Mouse (Mus musculus) liver, embryonic 11.5 days (tissue): ENCODE measurements around the gene Mrtfb. TPM values are rescaled to one million over a fixed set of nuclear protein-coding genes. Genes with fewer than 3 reads are reported as not detected.

Experiments
- ATAC-seq: fragments of 200-750 bp; cut with Nextera tagmentation; replicated peaks from 2 replicates; pipeline ENCODE4 v1.8.0; 2017; ENCODE audit warnings: moderate number of reproducible peaks, mild to moderate bottlenecking, moderate TSS enrichment, moderate library complexity; ENCODE audit not compliant: low FRiP score
- DNase-seq: peaks from one replicate; pipeline ENCODE4 v3.0.0-alpha.2; 2017; ENCODE audit warnings: low spot score
- H3K27ac ChIP-seq: fragments of 300-500 bp; sonication (generic); 2 replicates; pipeline ENCODE4 v1.5.1; 2014; ENCODE audit warnings: mild to moderate bottlenecking, low read depth, low read length, control low read depth
- H3K27me3 ChIP-seq: fragments of 300-500 bp; sonication (generic); replicated peaks from 2 replicates; pipeline ENCODE4 v1.6.1; 2014; ENCODE audit warnings: low read length, mixed read lengths; ENCODE audit not compliant: control insufficient read depth, insufficient read depth
- H3K36me3 ChIP-seq: fragments of 300-500 bp; sonication (generic); 2 replicates; pipeline ENCODE4 v1.6.1; 2014; ENCODE audit warnings: mild to moderate bottlenecking, low read length, moderate library complexity, mixed read lengths; ENCODE audit not compliant: control insufficient read depth, insufficient read depth
- H3K4me1 ChIP-seq: fragments of 300-500 bp; sonication (generic); replicated peaks from 2 replicates; pipeline ENCODE4 v1.6.1; 2014; ENCODE audit warnings: low read length, mixed read lengths; ENCODE audit not compliant: control insufficient read depth, insufficient read depth
- H3K4me2 ChIP-seq: fragments of 300-500 bp; sonication (generic); 2 replicates; pipeline ENCODE4 v1.6.1; 2014; ENCODE audit warnings: mild to moderate bottlenecking, control low read depth, moderate library complexity
- H3K4me3 ChIP-seq: fragments of 300-500 bp; sonication (generic); 2 replicates; pipeline ENCODE4 v1.5.1; 2014; ENCODE audit warnings: low read depth, low read length, control low read depth
- H3K9ac ChIP-seq: fragments of 300-500 bp; sonication (generic); 2 replicates; pipeline ENCODE4 v1.6.1; 2014; ENCODE audit warnings: low read depth, low read length, control low read depth
- H3K9me3 ChIP-seq: fragments of 300-500 bp; sonication (generic); 2 replicates; pipeline ENCODE4 v1.6.1; 2016; ENCODE audit warnings: low read length, inconsistent platforms, mixed read lengths; ENCODE audit not compliant: control insufficient read depth
- WGBS: fragments of 180-500 bp; shearing (Covaris S2); extraction: QIAGEN DNeasy Blood & Tissue Kit; methylation state at CpG from one replicate; pipeline ENCODE4 v1.1.7; 2014; 5-methylcytosine and 5-hydroxymethylcytosine counted together
- polyA plus RNA-seq: library from polyadenylated mRNA; unstranded; fragments of >200 nt; fragmentation: Nextera tagmentation; extraction: Ambion mirVana; gene quantifications from 2 replicates; pipeline ENCODE4 v1.2.1, GENCODE M21; 2014

The Mrtfb gene
- polyA plus RNA-seq, 1 experiment from 2014 or later: 14.8 TPM

DNA sequence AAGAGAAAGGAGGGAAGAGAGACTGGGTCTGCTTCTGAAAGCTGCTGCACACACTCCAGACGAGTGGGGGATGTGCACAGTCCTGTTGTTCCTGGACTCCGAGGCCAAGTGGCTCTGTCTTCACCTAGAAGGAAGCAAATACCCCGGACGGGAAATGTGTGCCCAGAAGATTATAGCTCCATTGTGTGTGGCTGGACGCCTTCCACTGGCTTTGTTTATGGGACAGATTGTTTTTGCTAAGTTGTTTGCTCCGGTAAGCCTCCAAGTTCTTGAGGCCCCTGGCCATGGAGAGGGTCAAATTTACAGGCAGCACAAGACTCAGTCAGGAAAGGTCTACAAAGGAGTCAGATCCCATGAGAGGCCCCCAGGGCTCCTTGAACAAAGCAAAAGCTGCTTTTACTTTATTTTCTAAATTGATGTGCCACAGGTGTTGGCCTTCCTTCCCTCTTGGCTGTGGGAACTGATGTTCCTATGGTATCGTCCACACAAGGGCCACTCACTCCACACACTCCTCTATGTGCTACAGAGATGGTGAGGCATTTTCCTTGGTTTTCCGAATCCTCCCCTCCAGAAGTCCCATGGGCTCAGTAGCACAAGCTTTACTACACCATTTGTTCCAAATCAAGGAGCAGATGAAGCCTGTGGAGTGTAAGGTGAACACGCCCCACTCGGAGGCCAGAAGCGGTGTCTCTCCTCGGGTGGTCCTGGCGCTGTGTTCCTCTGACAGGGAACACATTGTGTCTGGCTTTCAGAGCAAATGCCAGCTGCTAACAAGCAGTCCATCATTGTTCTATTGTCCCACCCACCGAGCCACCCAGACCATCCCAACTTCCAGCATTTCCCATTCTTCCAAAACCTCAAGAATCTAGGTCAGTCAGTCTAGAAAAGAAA, 23.1 kb upstream of the Mrtfb start:
- Histone ChIP-seq H3K4me1 (no peaks in the 10 kb centered on the region), H3K4me2 (no peak overlapping the region), H3K9ac (no peak overlapping the region), H3K9me3 (no peaks in the 10 kb centered on the region), H3K27me3 (no peaks in the 10 kb centered on the region), H3K4me3 (no peak overlapping the region), H3K27ac (peak overlapping the region; percentile 11; the same call in 1 of the 2 replicates), H3K36me3 (no peaks in the 10 kb centered on the region)
- WGBS: 60% methylated on average over 14 of the region's 14 CpGs
- no peak; the same call in 1 of the 2 replicates for ATAC-seq
- DNase-seq: no peak

DNA sequence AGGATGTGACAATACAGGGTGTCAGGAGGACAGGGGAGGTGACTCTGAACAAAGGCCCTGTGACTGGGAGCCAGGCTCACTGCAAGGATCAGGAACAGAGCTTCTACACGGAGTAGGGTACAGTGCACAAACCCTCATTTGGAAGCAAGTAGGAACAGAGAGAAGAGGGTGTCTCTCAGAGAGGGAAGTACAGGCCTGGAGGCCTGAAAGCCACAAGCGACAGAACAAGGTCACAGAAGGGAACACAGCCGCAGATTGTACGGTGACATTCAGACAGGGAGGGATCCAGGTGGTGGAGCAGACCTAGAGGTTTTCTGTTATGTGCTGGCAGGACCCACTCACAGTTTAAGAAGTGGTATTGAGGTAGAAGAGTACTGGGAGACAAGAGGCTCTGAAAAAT, 17.2 kb upstream of the Mrtfb start:
- 64% methylated on average over 4 of the region's 4 CpGs for WGBS
- H3K9me3 ChIP-seq: no peaks in the 10 kb centered on the region
- no peak overlapping the region for H3K27ac ChIP-seq
- H3K4me3 ChIP-seq: no peak overlapping the region
- no peak for DNase-seq
- no peak overlapping the region for H3K4me2 ChIP-seq
- H3K36me3 ChIP-seq: no peaks in the 10 kb centered on the region
- H3K9ac ChIP-seq: no peak overlapping the region
- no peaks in the 10 kb centered on the region for H3K27me3 ChIP-seq
- no peaks in the 10 kb centered on the region for H3K4me1 ChIP-seq
- no peak for ATAC-seq

DNA sequence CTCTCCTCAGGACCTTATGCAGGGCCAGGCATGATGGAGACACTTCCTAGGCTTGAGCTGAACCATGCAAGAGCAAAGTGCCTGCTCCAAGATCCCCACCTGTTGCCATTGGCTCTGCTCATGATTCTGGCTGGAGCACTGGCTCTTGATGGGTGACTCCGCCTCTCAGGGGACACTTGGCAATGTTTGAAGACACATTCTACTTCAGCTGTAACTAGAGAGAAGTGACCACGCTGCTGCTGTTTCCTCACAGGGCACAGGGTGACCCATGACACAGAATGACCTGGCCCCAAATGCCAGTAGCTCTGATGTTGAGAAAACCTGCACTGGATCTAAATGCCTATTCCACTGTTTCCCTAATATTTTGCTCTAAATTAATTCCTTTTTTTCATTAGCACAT, 16.7 kb upstream of the Mrtfb start:
- no peak for ATAC-seq

DNA sequence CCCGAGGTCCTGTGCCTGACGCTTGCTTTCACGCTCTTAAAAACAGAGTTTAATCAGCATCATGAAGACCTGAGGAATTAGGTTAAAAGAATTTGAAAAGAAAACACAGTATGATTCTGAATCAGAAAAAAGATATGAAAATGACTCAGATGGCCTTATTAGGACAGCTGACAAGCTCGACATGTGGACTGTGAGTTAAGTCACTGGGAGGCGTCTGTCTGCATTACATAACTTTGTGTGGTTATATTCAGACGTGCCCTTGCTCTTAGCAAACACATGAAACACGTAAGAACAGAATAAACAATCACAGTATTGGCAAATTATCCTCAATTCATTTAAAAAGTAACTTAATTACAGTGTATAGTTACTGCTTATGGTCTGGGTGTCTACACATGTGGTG, 16.0 kb upstream of the Mrtfb start:
- 68% methylated on average over 7 of the region's 7 CpGs for WGBS
- DNase-seq (no peak), ATAC-seq (no peak)
- H3K27ac ChIP-seq: no peak overlapping the region
- no peak overlapping the region for H3K4me2 ChIP-seq
- no peaks in the 10 kb centered on the region for H3K9me3 ChIP-seq
- H3K36me3 ChIP-seq: no peaks in the 10 kb centered on the region
- H3K27me3 ChIP-seq: no peaks in the 10 kb centered on the region
- H3K4me3 ChIP-seq: no peak overlapping the region
- no peaks in the 10 kb centered on the region for H3K4me1 ChIP-seq
- no peak overlapping the region for H3K9ac ChIP-seq

More for the DNA sequence above, 16.7 kb upstream of the Mrtfb start:
- no peaks in the 10 kb centered on the region for H3K4me1 ChIP-seq
- no peaks in the 10 kb centered on the region for H3K36me3 ChIP-seq
- H3K9ac ChIP-seq: no peak overlapping the region
- no peak overlapping the region for H3K27ac ChIP-seq
- H3K9me3 ChIP-seq: no peaks in the 10 kb centered on the region
- H3K4me3 ChIP-seq: no peak overlapping the region
- H3K27me3 ChIP-seq: no peaks in the 10 kb centered on the region
- WGBS: 62% methylated on average over 2 of the region's 2 CpGs
- no peak overlapping the region for H3K4me2 ChIP-seq
- DNase-seq: no peak

DNA sequence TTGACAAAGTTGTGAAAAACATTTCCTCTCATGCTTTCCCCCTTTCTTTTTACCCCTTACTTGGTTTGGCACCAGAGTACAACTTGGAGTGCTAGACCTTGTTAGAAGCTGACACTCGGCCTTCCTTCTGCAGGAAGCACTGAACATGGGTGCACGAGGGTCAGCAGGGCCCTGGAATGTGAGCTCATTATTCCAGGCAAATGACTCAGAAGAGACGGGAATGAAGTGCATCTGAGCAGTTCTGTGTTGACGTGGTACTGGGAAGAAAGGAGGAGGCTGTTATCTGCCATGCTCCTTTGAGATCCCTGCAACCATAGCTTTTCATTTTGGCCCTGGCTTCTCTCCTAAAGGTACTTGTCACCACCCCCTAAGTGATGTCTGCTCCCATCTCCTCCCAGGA, 10.6 kb upstream of the Mrtfb start:
- no peak overlapping the region for H3K9ac ChIP-seq
- no peak for DNase-seq
- H3K4me2 ChIP-seq: no peak overlapping the region
- H3K27ac ChIP-seq: no peak overlapping the region
- 42% methylated on average over 4 of the region's 4 CpGs for WGBS
- H3K4me1 ChIP-seq: no peaks in the 10 kb centered on the region
- ATAC-seq: no peak
- no peaks in the 10 kb centered on the region for H3K36me3 ChIP-seq
- H3K4me3 ChIP-seq: no peak overlapping the region
- no peaks in the 10 kb centered on the region for H3K9me3 ChIP-seq
- no peaks in the 10 kb centered on the region for H3K27me3 ChIP-seq

DNA sequence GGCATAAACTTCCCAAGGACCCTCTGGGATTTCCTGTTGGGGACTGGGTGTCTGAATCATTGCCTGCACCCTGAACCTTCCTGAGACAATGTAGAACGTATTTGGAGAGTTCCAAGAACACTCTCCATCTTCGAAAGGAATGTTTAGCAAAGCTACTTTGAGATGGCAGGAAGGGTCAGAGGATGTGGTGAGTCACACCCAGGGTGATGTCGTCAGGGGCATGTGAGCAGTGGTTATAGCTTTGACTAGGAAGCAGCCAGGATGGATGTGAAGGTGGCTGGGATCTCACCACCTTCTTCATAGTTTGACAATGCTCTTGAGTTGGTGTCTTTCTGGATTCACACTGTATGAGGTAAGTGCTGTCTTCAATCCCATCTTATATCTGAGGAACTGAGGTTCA, 9.4 kb upstream of the Mrtfb start:
- Histone ChIP-seq H3K4me1 (no peaks in the 10 kb centered on the region), H3K27me3 (no peaks in the 10 kb centered on the region), H3K9ac (no peak overlapping the region), H3K27ac (no peak overlapping the region), H3K36me3 (no peaks in the 10 kb centered on the region), H3K9me3 (no peaks in the 10 kb centered on the region), H3K4me3 (no peak overlapping the region), H3K4me2 (no peak overlapping the region)
- DNase-seq (no peak), ATAC-seq (no peak)
- WGBS: 41% methylated on average over 3 of the region's 3 CpGs

DNA sequence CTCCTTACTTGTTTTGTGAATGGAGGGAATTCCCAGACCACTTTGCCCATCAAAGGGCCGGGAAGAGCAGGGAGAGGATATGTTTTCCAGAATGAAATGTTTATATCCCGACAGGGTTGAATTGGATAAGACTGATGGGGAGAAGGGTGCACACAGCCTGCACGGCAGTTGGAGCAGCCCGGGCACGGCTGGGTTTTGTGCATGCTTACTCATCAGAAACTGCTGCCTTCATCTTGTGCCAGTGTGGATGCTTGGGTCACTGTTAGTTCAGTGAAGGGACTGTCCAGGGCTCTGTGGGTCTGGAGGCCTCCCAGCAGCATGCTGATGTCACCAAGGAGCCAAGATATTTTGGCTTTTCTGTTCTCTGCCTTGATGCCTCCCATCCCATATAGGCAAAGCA, 6.2 kb upstream of the Mrtfb start:
- no peaks in the 10 kb centered on the region; the same call in 1 of the 2 replicates for H3K27me3 ChIP-seq
- H3K9me3 ChIP-seq: no peaks in the 10 kb centered on the region
- H3K4me2 ChIP-seq: no peak overlapping the region
- H3K4me3 ChIP-seq: no peak overlapping the region
- no peaks in the 10 kb centered on the region for H3K36me3 ChIP-seq
- no peak for ATAC-seq
- WGBS: 67% methylated on average over 5 of the region's 5 CpGs
- no peaks in the 10 kb centered on the region for H3K4me1 ChIP-seq
- no peak overlapping the region for H3K9ac ChIP-seq
- no peak overlapping the region for H3K27ac ChIP-seq
- no peak for DNase-seq

DNA sequence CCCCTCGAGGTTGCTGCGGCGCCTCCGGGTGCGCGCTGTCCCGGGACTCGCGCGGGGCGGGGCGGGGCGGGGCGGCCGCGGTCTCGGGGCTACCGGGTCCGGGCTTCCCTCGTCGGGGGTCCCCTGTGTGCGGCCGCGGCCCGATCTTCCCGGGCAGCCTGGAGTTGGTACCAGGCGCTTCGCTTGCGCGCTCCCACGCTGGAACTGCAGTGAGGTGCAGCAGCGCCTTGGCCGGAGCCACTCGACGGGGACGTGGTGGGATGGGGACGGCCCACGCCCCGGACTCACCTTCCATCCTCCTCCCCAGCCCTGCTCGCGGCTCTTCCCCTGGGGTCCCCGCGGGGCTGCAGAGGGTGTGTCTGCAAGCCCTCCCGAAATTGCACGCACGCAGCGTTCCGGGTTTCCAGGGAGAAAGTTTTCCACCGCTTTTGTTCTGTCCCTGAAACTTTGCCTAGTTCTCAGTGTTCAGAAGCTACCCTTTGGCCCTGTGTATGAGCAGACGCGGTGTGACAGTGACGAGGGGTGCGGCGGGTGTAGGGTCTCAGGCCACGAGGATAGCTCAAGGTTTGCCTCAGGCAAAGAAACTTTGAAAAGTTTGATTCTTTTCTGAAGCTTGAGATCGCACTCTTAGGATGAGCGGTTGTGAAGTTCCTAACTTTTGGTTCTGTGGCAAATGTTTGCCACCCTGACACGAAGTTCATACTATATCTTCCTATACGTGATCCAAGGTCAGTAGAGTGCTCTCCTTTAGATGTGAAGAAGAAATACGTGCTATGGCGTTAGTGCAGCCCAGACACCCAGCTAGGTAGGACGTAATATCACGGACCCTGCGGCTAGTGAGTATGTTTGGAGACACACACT, 616 bp downstream of the Mrtfb start:
- peaks cover 7% of the 10 kb centered on the region; the same call in 1 of the 2 replicates for H3K4me1 ChIP-seq
- H3K27ac ChIP-seq: peak overlapping the region; percentile 39
- H3K4me3 ChIP-seq: peak overlapping the region; percentile 82
- H3K9ac ChIP-seq: peak overlapping the region; percentile 80
- peak overlapping the region; percentile 98 for H3K4me2 ChIP-seq
- WGBS: 6% methylated on average over 61 of the region's 64 CpGs
- H3K27me3 ChIP-seq: no peaks in the 10 kb centered on the region; the same call in 1 of the 2 replicates
- DNase-seq (no peak), ATAC-seq (peak; percentile 69)
- H3K36me3 ChIP-seq: no peaks in the 10 kb centered on the region
- H3K9me3 ChIP-seq: no peaks in the 10 kb centered on the region
